Mouse (Mus musculus) right cerebral cortex, postnatal 36 days (tissue): Measurements from ENCODE around the gene Wipf3.

Experiments used
- DNase-seq, 2 experiments: peaks; one replicate each; pipeline ENCODE4 v3.0.0; 2022; ENCODE audit warnings: low spot score in 2 of 2, mixed read lengths in 1 of 2

The Wipf3 gene

GRCm38 (mm10) chr6:54429447-54430194 lies at the start of gene Wipf3:
Wipf3 (plus strand) TSS chr6:54429603.
- peak; percentile 43 to 44 for DNase-seq

- DNase-seq: no peak
Measured at GRCm38 (mm10) chr6:54382636-54383035, 46.8 kb upstream of the Wipf3 start.

- DNase-seq: no peak
Measured at GRCm38 (mm10) chr6:54383893-54384524, 45.4 kb upstream of the Wipf3 start.

GRCm38 (mm10) chr6:54384777-54385176 lies 44.6 kb upstream of the Wipf3 start:
- DNase-seq: no peak

- no peak for DNase-seq
Measured at GRCm38 (mm10) chr6:54386429-54386828, 43.0 kb upstream of the Wipf3 start.

GRCm38 (mm10) chr6:54387044-54387443 lies 42.4 kb upstream of the Wipf3 start:
- DNase-seq: no peak

GRCm38 (mm10) chr6:54387751-54388150 lies 41.7 kb upstream of the Wipf3 start:
- peak; percentile 43 to 48 for DNase-seq

- DNase-seq: no peak
Measured at GRCm38 (mm10) chr6:54388690-54389275, 40.6 kb upstream of the Wipf3 start.

- no peak for DNase-seq
Measured at GRCm38 (mm10) chr6:54391765-54392164, 37.6 kb upstream of the Wipf3 start.

- DNase-seq: no peak
Measured at GRCm38 (mm10) chr6:54393886-54394285, 35.5 kb upstream of the Wipf3 start.

- no peak for DNase-seq
Measured at GRCm38 (mm10) chr6:54399194-54399923, 30.0 kb upstream of the Wipf3 start.

- DNase-seq: no peak
Measured at GRCm38 (mm10) chr6:54401503-54401902, 27.9 kb upstream of the Wipf3 start.

- DNase-seq: no peak
Measured at GRCm38 (mm10) chr6:54404916-54405315, 24.5 kb upstream of the Wipf3 start.

GRCm38 (mm10) chr6:54406116-54406515 lies 23.3 kb upstream of the Wipf3 start:
- no peak for DNase-seq

GRCm38 (mm10) chr6:54409271-54409670 lies 20.1 kb upstream of the Wipf3 start:
- no peak for DNase-seq

- no peak for DNase-seq
Measured at GRCm38 (mm10) chr6:54410451-54410850, 19.0 kb upstream of the Wipf3 start.

- no peak for DNase-seq
Measured at GRCm38 (mm10) chr6:54411591-54411990, 17.8 kb upstream of the Wipf3 start.

GRCm38 (mm10) chr6:54412879-54413278 lies 16.5 kb upstream of the Wipf3 start:
- no peak for DNase-seq

- no peak for DNase-seq
Measured at GRCm38 (mm10) chr6:54425230-54425629, 4.2 kb upstream of the Wipf3 start.

GRCm38 (mm10) chr6:54428850-54429446 lies 455 bp upstream of the Wipf3 start:
- no peak for DNase-seq

- DNase-seq: no peak
Measured at GRCm38 (mm10) chr6:54430221-54430620, 818 bp downstream of the Wipf3 start.

- peak; percentile 88 to 92 for DNase-seq
Measured at GRCm38 (mm10) chr6:54431761-54432160, 2.4 kb downstream of the Wipf3 start.
